Mouse (Mus musculus): ENCODE measurements around the gene Myh3. TPM values are rescaled to one million over a fixed set of nuclear protein-coding genes. Genes with fewer than 3 reads are reported as not detected.

Myh3 gene
- polyA plus RNA-seq (2015; fragmentation: Nextera tagmentation; extraction: Ambion mirVana), result 0.06 and 0.17 TPM in 2 replicates

DNA sequence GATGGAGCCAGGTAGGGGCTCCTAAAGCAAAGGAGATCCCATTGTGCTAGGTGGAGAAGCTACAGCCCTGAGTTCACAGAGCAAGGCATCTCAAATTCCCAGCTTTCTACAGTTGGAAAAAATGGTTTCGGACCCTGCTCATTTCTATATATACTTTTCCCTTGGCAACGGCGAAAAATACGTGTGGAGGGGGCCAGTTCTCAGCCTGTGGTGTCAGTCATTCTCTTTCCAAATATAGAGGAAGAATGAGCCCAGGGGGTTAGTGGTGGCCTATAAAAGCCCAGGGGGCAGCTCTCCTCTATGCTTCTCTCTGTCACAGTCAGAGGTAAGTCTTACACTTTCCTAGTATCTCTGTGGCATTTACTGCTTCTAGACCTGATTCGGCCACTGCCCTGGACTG lies at the start of gene Myh3:
TSS of gene Myh3 (plus strand) at position 301 of the 400 bp plus-strand sequence.
- H3K9me3 ChIP-seq (replicated peaks), result no peaks in the 10 kb centered on the region
- WGBS, result 87% methylated on average over 5 of the region's 5 CpGs
- H3K4me1 ChIP-seq, result peaks cover 20% of the 10 kb centered on the region; the same call in 1 of the 2 replicates
- ATAC-seq, result no peak
- no peak within 1 kb of the TSS for H3K9ac ChIP-seq
- no peaks in the 10 kb centered on the region for H3K36me3 ChIP-seq (ENCODE audit: poor library complexity, severe bottlenecking)
- H3K4me3 ChIP-seq, result no peak within 1 kb of the TSS
- H3K4me2 ChIP-seq, result no peak within 1 kb of the TSS
- H3K27me3 ChIP-seq, result peaks cover 4% of the 10 kb centered on the region; the same call in 1 of the 2 replicates
- H3K27ac ChIP-seq, result no peak within 1 kb of the TSS

GRCm38 (mm10) chr11:67030904-67031602 lies 47.0 kb upstream of the Myh3 start:
- no peaks in the 10 kb centered on the region for H3K36me3 ChIP-seq (ENCODE audit: poor library complexity, severe bottlenecking)
- WGBS, result 63% methylated on average over 16 of the region's 16 CpGs
- H3K4me3 ChIP-seq, result no peak overlapping the region
- no peaks in the 10 kb centered on the region for H3K4me1 ChIP-seq
- no peak overlapping the region for H3K9ac ChIP-seq
- no peak overlapping the region for H3K27ac ChIP-seq
- H3K4me2 ChIP-seq, result no peak overlapping the region
- H3K27me3 ChIP-seq, result no peaks in the 10 kb centered on the region
- no peaks in the 10 kb centered on the region for H3K9me3 ChIP-seq (replicated peaks)
- ATAC-seq, result no peak

DNA sequence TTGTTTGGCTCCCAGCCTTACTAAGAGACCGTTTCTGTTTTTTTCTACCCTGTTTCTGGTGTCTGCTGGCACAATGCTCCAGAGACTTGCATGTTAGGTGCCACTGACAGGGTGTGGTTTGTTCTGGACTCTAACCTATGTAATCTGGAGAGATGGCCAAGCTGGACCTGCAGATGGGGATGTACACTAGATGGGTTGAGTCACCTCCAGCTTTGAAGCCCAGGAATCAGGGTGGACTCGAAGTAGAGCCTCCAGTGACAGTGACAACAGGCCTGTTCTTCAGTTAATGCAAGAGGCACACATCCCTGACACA lies 46.5 kb upstream of the Myh3 start:
- no peak for ATAC-seq
- H3K4me3 ChIP-seq, result no peak overlapping the region
- no peaks in the 10 kb centered on the region for H3K9me3 ChIP-seq (replicated peaks)
- H3K27me3 ChIP-seq, result no peaks in the 10 kb centered on the region
- WGBS, result 66% methylated on average over 2 of the region's 2 CpGs
- no peaks in the 10 kb centered on the region for H3K4me1 ChIP-seq
- no peak overlapping the region for H3K9ac ChIP-seq
- peaks cover 3% of the 10 kb centered on the region; the same call in 1 of the 2 replicates for H3K36me3 ChIP-seq (ENCODE audit: poor library complexity, severe bottlenecking)
- no peak overlapping the region for H3K4me2 ChIP-seq
- no peak overlapping the region for H3K27ac ChIP-seq

- no peak overlapping the region for H3K27ac ChIP-seq
- no peak overlapping the region for H3K4me3 ChIP-seq
- H3K4me1 ChIP-seq, result no peaks in the 10 kb centered on the region
- H3K4me2 ChIP-seq, result no peak overlapping the region
- H3K27me3 ChIP-seq, result no peaks in the 10 kb centered on the region
- ATAC-seq, result no peak
- no peak overlapping the region for H3K9ac ChIP-seq
- peaks cover 32% of the 10 kb centered on the region for H3K36me3 ChIP-seq (ENCODE audit: poor library complexity, severe bottlenecking)
- no peaks in the 10 kb centered on the region for H3K9me3 ChIP-seq (replicated peaks)
- WGBS, result 82% methylated on average over 4 of the region's 4 CpGs
Observed at GRCm38 (mm10) chr11:67034775-67035485, 43.2 kb upstream of the Myh3 start.

DNA sequence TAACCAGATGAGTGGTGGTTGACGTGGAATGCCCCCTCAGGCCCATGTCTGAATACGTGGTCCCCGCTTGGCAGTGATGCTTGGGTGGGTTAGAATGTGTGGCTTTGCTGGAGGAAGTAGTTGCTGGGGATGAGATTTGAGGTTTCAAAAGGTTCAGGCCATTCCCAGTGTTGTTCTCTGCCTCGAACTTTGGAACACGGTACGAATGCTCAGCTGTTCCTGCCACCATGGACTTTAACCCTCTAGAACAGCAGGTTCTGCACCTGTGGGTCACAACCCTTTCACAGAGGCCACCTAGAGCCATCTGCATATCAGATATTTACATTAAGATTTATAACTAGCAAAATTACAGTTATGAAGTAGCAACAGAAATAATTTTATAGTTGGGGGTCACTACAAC lies 41.9 kb upstream of the Myh3 start:
- Histone ChIP-seq H3K4me1 (no peaks in the 10 kb centered on the region), H3K9me3 (replicated peaks) (no peaks in the 10 kb centered on the region), H3K9ac (no peak overlapping the region), H3K4me3 (no peak overlapping the region), H3K27me3 (no peaks in the 10 kb centered on the region), H3K4me2 (no peak overlapping the region), H3K36me3 (ENCODE audit: poor library complexity, severe bottlenecking) (peaks cover 45% of the 10 kb centered on the region), H3K27ac (no peak overlapping the region)
- 96% methylated on average over 6 of the region's 6 CpGs for WGBS
- ATAC-seq, result no peak

GRCm38 (mm10) chr11:67036892-67037291 lies 41.2 kb upstream of the Myh3 start:
- no peaks in the 10 kb centered on the region for H3K9me3 ChIP-seq (replicated peaks)
- no peak overlapping the region for H3K4me3 ChIP-seq
- no peak for ATAC-seq
- H3K36me3 ChIP-seq (ENCODE audit: poor library complexity, severe bottlenecking), result peaks cover 51% of the 10 kb centered on the region
- 96% methylated on average over 9 of the region's 9 CpGs for WGBS
- H3K4me2 ChIP-seq, result no peak overlapping the region
- no peak overlapping the region for H3K9ac ChIP-seq
- no peak overlapping the region for H3K27ac ChIP-seq
- no peaks in the 10 kb centered on the region for H3K4me1 ChIP-seq
- no peaks in the 10 kb centered on the region for H3K27me3 ChIP-seq

DNA sequence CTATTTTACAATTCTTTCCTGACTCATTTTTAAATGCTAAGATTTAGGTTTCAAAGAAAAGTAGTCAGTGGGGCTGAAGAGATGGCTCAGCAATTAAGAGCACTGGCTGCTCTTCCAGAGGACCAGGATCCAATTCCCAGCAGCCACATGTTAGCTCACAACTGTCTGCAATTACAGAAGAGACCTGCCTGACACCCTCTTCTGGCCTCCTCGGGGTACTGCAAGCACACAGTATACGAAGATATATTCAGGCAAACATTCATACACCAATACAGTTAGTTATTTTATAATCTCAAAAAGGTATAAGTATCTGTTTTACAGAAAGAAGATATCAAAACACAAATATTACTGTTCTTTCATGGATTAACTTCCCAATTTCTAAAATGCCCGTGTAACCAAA lies 38.3 kb upstream of the Myh3 start:
- H3K9ac ChIP-seq, result no peak overlapping the region
- WGBS, result 94% methylated on average over 3 of the region's 3 CpGs
- no peak overlapping the region for H3K4me2 ChIP-seq
- H3K9me3 ChIP-seq (replicated peaks), result no peaks in the 10 kb centered on the region
- H3K4me3 ChIP-seq, result no peak overlapping the region
- H3K27me3 ChIP-seq, result no peaks in the 10 kb centered on the region
- peaks cover 61% of the 10 kb centered on the region for H3K36me3 ChIP-seq (ENCODE audit: poor library complexity, severe bottlenecking)
- H3K4me1 ChIP-seq, result no peaks in the 10 kb centered on the region
- no peak overlapping the region for H3K27ac ChIP-seq
- no peak for ATAC-seq

DNA sequence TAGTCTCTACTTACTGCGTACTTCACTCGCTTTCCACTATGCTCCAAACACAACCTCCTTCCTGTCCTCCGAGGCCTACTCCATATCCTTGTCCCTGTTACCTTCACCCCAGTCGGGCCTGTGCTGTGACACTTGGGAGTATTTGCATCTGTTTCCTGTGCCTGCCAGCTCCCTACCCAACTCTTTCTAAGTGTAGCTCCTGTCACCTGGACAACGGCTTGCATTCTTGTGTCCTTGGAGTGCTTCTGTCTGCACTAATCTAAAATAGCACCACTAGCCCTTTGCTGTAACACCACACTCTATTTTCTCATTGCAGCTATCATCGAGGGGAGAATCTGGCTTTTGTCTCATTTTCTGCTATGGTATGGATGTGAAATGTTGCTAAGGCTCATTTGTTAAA lies 37.6 kb upstream of the Myh3 start:
- no peak overlapping the region for H3K4me2 ChIP-seq
- H3K4me3 ChIP-seq, result no peak overlapping the region
- ATAC-seq, result no peak
- H3K27me3 ChIP-seq, result no peaks in the 10 kb centered on the region
- no peaks in the 10 kb centered on the region for H3K4me1 ChIP-seq
- WGBS, result 95% methylated on average over 6 of the region's 6 CpGs
- no peak overlapping the region for H3K27ac ChIP-seq
- no peaks in the 10 kb centered on the region for H3K9me3 ChIP-seq (replicated peaks)
- no peak overlapping the region for H3K9ac ChIP-seq
- peaks cover 61% of the 10 kb centered on the region for H3K36me3 ChIP-seq (ENCODE audit: poor library complexity, severe bottlenecking)

DNA sequence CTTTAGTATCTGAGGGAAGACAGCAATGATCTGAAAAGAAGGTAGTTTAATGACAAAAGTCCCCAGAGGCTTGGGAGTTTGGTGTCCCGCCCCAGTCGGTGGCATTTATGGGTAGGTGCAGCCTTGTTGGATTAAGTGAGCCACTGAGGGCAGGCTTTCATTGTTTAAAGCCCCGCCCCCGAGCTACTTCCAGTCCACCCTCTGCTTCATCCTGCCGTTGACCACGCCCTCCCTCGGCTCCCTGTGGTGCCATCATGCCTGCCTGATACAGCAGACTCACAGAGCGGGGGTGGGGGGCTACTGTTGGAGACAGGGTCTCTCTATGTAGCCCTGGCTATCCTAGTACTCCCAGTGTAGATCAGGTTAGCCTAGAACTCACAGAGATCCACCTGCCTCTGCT lies 35.1 kb upstream of the Myh3 start:
- Histone ChIP-seq H3K4me3 (no peak overlapping the region), H3K9ac (no peak overlapping the region), H3K36me3 (ENCODE audit: poor library complexity, severe bottlenecking) (peaks cover 53% of the 10 kb centered on the region), H3K4me2 (no peak overlapping the region), H3K4me1 (no peaks in the 10 kb centered on the region), H3K9me3 (replicated peaks) (no peaks in the 10 kb centered on the region), H3K27me3 (no peaks in the 10 kb centered on the region), H3K27ac (no peak overlapping the region)
- 34% methylated on average over 8 of the region's 8 CpGs for WGBS
- ATAC-seq, result no peak

DNA sequence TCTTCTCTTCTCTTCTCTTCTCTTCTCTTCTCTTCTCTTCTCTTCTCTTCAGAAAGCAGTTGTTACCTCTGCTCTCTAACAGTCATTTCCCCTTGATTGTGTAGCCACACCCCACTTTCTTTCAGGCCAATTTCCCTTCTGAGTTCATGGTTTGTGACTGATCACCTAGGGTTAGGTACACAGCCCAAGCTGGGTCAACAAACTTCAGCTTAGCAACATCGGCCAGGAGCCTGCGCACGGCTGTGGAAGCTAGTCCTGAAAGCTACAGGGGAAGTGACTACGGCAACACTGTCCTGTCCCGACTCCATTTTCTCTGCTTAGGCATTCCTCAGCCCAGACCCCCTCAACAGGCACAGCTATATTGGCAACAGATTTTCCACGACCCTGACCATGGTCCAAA lies 33.1 kb upstream of the Myh3 start:
- H3K36me3 ChIP-seq (ENCODE audit: poor library complexity, severe bottlenecking), result peaks cover 42% of the 10 kb centered on the region
- H3K4me2 ChIP-seq, result no peak overlapping the region
- no peak overlapping the region for H3K4me3 ChIP-seq
- no peaks in the 10 kb centered on the region for H3K27me3 ChIP-seq
- no peak overlapping the region for H3K9ac ChIP-seq
- no peak for ATAC-seq
- H3K4me1 ChIP-seq, result no peaks in the 10 kb centered on the region
- 94% methylated on average over 6 of the region's 6 CpGs for WGBS
- H3K9me3 ChIP-seq (replicated peaks), result no peaks in the 10 kb centered on the region
- H3K27ac ChIP-seq, result no peak overlapping the region

DNA sequence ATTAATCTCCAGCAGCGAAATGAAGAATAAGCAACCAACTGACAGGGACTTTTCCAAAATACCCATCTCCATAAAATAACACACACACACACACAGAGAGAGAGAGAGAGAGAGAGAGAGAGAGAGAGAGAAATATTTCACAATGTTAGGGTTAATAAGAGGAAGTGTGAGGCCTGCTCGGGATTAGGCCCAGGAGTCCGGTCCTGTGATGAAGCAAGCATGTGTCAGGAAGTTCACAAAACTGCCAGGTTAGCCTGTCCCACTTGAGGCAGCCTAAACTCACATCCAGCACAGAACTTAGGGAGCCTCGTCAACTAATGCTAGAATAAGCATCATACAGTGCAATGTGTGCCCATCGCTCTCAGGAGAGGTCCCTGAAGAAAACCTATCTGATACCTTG lies 30.9 kb upstream of the Myh3 start:
- no peaks in the 10 kb centered on the region for H3K9me3 ChIP-seq (replicated peaks)
- 91% methylated on average over 5 of the region's 5 CpGs for WGBS
- no peak overlapping the region for H3K4me3 ChIP-seq
- H3K4me2 ChIP-seq, result no peak overlapping the region
- H3K27me3 ChIP-seq, result no peaks in the 10 kb centered on the region
- peaks cover 26% of the 10 kb centered on the region; the same call in 1 of the 2 replicates for H3K36me3 ChIP-seq (ENCODE audit: poor library complexity, severe bottlenecking)
- H3K27ac ChIP-seq, result no peak overlapping the region
- ATAC-seq, result no peak
- peaks cover 11% of the 10 kb centered on the region; the same call in 1 of the 2 replicates for H3K4me1 ChIP-seq
- H3K9ac ChIP-seq, result no peak overlapping the region

DNA sequence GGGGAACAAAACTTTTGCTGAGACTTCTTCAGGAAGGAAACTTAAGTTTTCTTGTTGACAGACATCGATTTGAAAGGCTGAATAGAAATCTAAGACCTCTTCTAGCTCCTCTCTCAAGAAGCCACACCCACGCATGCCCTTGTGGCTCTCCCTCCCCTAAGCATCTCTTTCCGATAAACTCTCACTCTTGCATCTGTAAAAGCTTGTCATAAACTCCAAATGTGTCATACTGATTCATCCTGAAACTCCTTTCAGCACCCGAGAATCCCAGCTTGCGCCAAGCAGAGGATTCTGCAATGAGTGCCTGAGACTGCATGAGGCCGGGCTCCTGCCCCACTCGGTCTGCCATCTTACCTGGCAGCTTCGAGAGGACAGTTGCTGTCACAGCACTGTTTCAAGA lies 29.6 kb upstream of the Myh3 start:
- H3K4me3 ChIP-seq, result no peak overlapping the region
- H3K4me2 ChIP-seq, result no peak overlapping the region
- H3K27ac ChIP-seq, result no peak overlapping the region
- H3K4me1 ChIP-seq, result peaks cover 16% of the 10 kb centered on the region
- no peak for ATAC-seq
- no peaks in the 10 kb centered on the region for H3K9me3 ChIP-seq (replicated peaks)
- WGBS, result 88% methylated on average over 8 of the region's 8 CpGs
- no peaks in the 10 kb centered on the region for H3K27me3 ChIP-seq
- peaks cover 19% of the 10 kb centered on the region; the same call in 1 of the 2 replicates for H3K36me3 ChIP-seq (ENCODE audit: poor library complexity, severe bottlenecking)
- H3K9ac ChIP-seq, result no peak overlapping the region

All from forebrain, embryonic 13.5 days (tissue).